Mouse (Mus musculus) CH12.LX (cell line): ENCODE results near the gene Tmem259. TPM values are rescaled to one million over a fixed set of nuclear protein-coding genes. Genes with fewer than 3 reads are reported as not detected.

Experiments used
- DNase-seq: peaks from one replicate; pipeline ENCODE4 v3.0.0-alpha.2; 2013; ENCODE audit errors: extremely low read depth
- H3K27ac ChIP-seq: 2 replicates; pipeline ENCODE4 v1.5.1; 2012; ENCODE audit warnings: low read depth, mild to moderate bottlenecking, control low read depth, moderate library complexity; ENCODE audit not compliant: insufficient read depth
- H3K27me3 ChIP-seq: replicated peaks from 2 replicates; pipeline ENCODE3; 2012; ENCODE audit warnings: inconsistent platforms
- H3K36me3 ChIP-seq, 2 experiments: replicated peaks in 1 of 2; 2 replicates each; pipeline versions ENCODE3 to v1.6.1; 2012; ENCODE audit warnings: inconsistent platforms in 1 of 2, low read length in 1 of 2, mild to moderate bottlenecking in 1 of 2, mixed read lengths in 1 of 2, moderate library complexity in 1 of 2; ENCODE audit not compliant: control insufficient read depth in 1 of 2, insufficient read depth in 1 of 2
- H3K4me1 ChIP-seq, 2 experiments: 2 replicates each; pipeline ENCODE4 v1.6.1; 2012; ENCODE audit warnings: inconsistent platforms in 1 of 2, moderate library complexity in 1 of 2; ENCODE audit not compliant: insufficient read depth in 2 of 2, control insufficient read depth in 1 of 2
- H3K4me2 ChIP-seq: 2 replicates; pipeline ENCODE4 v1.6.1; 2012; ENCODE audit warnings: low read depth, mild to moderate bottlenecking, control low read depth; ENCODE audit not compliant: poor library complexity, insufficient read depth, severe bottlenecking
- H3K4me3 ChIP-seq, 3 experiments: fragments of 150-350 bp in 1 of 3; sonication (generic) in 1 of 3; replicated peaks in 1 of 3; 2 replicates each; pipeline versions ENCODE3 to v1.5.1; 2011 to 2012; ENCODE audit warnings: low read depth in 2 of 3, low read length in 2 of 3, mild to moderate bottlenecking in 2 of 3, moderate library complexity in 2 of 3, control low read depth in 1 of 3, improper control_type of control experiment in 1 of 3, inconsistent platforms in 1 of 3, mixed read lengths in 1 of 3; ENCODE audit not compliant: poor library complexity in 1 of 3
- H3K79me2 ChIP-seq: replicated peaks from 2 replicates; pipeline ENCODE4 v1.6.1; 2012; ENCODE audit warnings: mild to moderate bottlenecking, moderate library complexity; ENCODE audit not compliant: control insufficient read depth, poor library complexity, insufficient read depth, severe bottlenecking; ENCODE audit errors: extremely low read depth
- H3K9ac ChIP-seq: 2 replicates; pipeline ENCODE4 v1.6.1; 2012; ENCODE audit warnings: low read depth, mild to moderate bottlenecking, control low read depth, moderate library complexity; ENCODE audit not compliant: insufficient read depth
- H3K9me3 ChIP-seq: replicated peaks from 2 replicates; pipeline ENCODE3; 2012; ENCODE audit warnings: low read length, inconsistent platforms, mixed read lengths
- BHLHE40 ChIP-seq: IDR thresholded peaks from 2 replicates; pipeline ENCODE4 v1.6.1; 2011; ENCODE audit warnings: mild to moderate bottlenecking, low read depth, low read length, improper control_type of control experiment
- CHD1 ChIP-seq: IDR thresholded peaks from 2 replicates; pipeline ENCODE4 v1.6.1; 2012; ENCODE audit warnings: low read depth, low read length, improper control_type of control experiment, inconsistent platforms
- CHD2 ChIP-seq: IDR thresholded peaks from 2 replicates; pipeline ENCODE4 v1.6.1; 2011; ENCODE audit warnings: low read length, improper control_type of control experiment
- CTCF ChIP-seq, 2 experiments: IDR thresholded peaks in 1 of 2; conservative IDR thresholded peaks in 1 of 2; 2 replicates each; pipeline ENCODE4 v1.5.1; 2011 to 2012; ENCODE audit warnings: low read depth in 2 of 2, low read length in 2 of 2, improper control_type of control experiment in 1 of 2, inconsistent platforms in 1 of 2, mild to moderate bottlenecking in 1 of 2, moderate library complexity in 1 of 2
- E2F4 ChIP-seq: IDR thresholded peaks from 2 replicates; pipeline ENCODE4 v1.6.1; 2011; ENCODE audit warnings: low read depth, low read length, improper control_type of control experiment; ENCODE audit not compliant: insufficient replicate concordance
- ETS1 ChIP-seq: conservative IDR thresholded peaks from 2 replicates; pipeline ENCODE4 v1.6.1; 2012; ENCODE audit warnings: low read depth, mild to moderate bottlenecking, inconsistent platforms, low read length, improper control_type of control experiment, moderate library complexity
- GABPA ChIP-seq: IDR thresholded peaks from 2 replicates; pipeline ENCODE4 v1.6.1; 2012; ENCODE audit warnings: low read depth, low read length, improper control_type of control experiment, inconsistent platforms; ENCODE audit not compliant: insufficient replicate concordance
- HCFC1 ChIP-seq: IDR thresholded peaks from 2 replicates; pipeline ENCODE4 v1.6.1; 2012; ENCODE audit warnings: low read depth, mild to moderate bottlenecking, inconsistent platforms, low read length, improper control_type of control experiment
- IRF4 ChIP-seq: IDR thresholded peaks from 2 replicates; pipeline ENCODE4 v1.6.1; 2014; ENCODE audit warnings: low read depth, mild to moderate bottlenecking, inconsistent platforms, low read length, improper control_type of control experiment
- JUN ChIP-seq: IDR thresholded peaks from 2 replicates; pipeline ENCODE4 v1.6.1; 2011; ENCODE audit warnings: low read depth, mild to moderate bottlenecking, low read length, improper control_type of control experiment, moderate library complexity; ENCODE audit not compliant: insufficient read depth
- JUND ChIP-seq: conservative IDR thresholded peaks from 2 replicates; pipeline ENCODE4 v1.6.1; 2011; ENCODE audit warnings: low read depth, low read length, improper control_type of control experiment
- MAX ChIP-seq: IDR thresholded peaks from 2 replicates; pipeline ENCODE4 v1.6.1; 2011; ENCODE audit warnings: low read length, improper control_type of control experiment
- MXI1 ChIP-seq: IDR thresholded peaks from 2 replicates; pipeline ENCODE4 v1.6.1; 2011; ENCODE audit warnings: mild to moderate bottlenecking, low read depth, low read length, improper control_type of control experiment
- NELFE ChIP-seq: IDR thresholded peaks from 2 replicates; pipeline ENCODE4 v1.6.1; 2011; ENCODE audit warnings: low read depth, low read length, improper control_type of control experiment
- POLR2AphosphoS2 ChIP-seq: IDR thresholded peaks from 2 replicates; pipeline ENCODE4 v1.6.1; 2011; ENCODE audit warnings: low read depth, low read length, improper control_type of control experiment
- RCOR1 ChIP-seq: conservative IDR thresholded peaks from 2 replicates; pipeline ENCODE4 v1.6.1; 2012; ENCODE audit warnings: low read depth, mild to moderate bottlenecking, inconsistent platforms, low read length, improper control_type of control experiment
- SMC3 ChIP-seq: IDR thresholded peaks from 2 replicates; pipeline ENCODE4 v1.6.1; 2011; ENCODE audit warnings: low read depth, low read length, improper control_type of control experiment
- TCF12 ChIP-seq: IDR thresholded peaks from 2 replicates; pipeline ENCODE4 v1.6.1; 2014; ENCODE audit warnings: low read depth, mild to moderate bottlenecking, inconsistent platforms, low read length, improper control_type of control experiment
- UBTF ChIP-seq: IDR thresholded peaks from 2 replicates; pipeline ENCODE4 v1.6.1; 2012; ENCODE audit warnings: low read depth, mild to moderate bottlenecking, inconsistent platforms, low read length, improper control_type of control experiment, moderate library complexity
- USF2 ChIP-seq: conservative IDR thresholded peaks from 2 replicates; pipeline ENCODE4 v1.6.1; 2011; ENCODE audit warnings: low read depth, low read length, improper control_type of control experiment
- ZC3H11A ChIP-seq: IDR thresholded peaks from 2 replicates; pipeline ENCODE4 v1.6.1; 2012; ENCODE audit warnings: low read depth, mild to moderate bottlenecking, inconsistent platforms, low read length, improper control_type of control experiment
- dilution Hi-C: fragments of 300-500 bp; cut with MboI; formaldehyde crosslinking; loops from 2 replicates; pipeline ENCODE4 v1.14.3; 2020; ENCODE audit warnings: low sequenced_read_pairs; ENCODE audit not compliant: extremely low pct_unique_long_range_greater_than_20kb, extremely low pct_ligation_motif_present
- in situ Hi-C: fragments of 300-500 bp; cut with MboI; formaldehyde crosslinking; loops from 3 replicates; pipeline ENCODE4 v1.14.3; 2019; ENCODE audit warnings: low sequenced_read_pairs, low pct_ligation_motif_present, low pct_unique_long_range_greater_than_20kb, mixed read lengths
- polyA plus RNA-seq: library from polyadenylated mRNA; unstranded; fragments of >175 nt; gene quantifications from 2 replicates; pipeline ENCODE4 v1.2.1, GENCODE M21; 2012; ENCODE audit warnings: low read depth; ENCODE audit not compliant: insufficient read length
- total RNA-seq, 2 experiments: library from RNA; depleted of rRNA; stranded (reverse); fragments of 300-350 nt in 1 of 2; fragments of >200 nt in 1 of 2; gene quantifications; 2 replicates each; pipeline ENCODE4 v1.2.3; 2012 to 2014

The Tmem259 gene
- total and polyA plus RNA-seq, 3 experiments, result 50.1 to 84.2 (median 71.7) TPM

- no peaks in the 10 kb centered on the region for H3K27me3 ChIP-seq
- H3K79me2 ChIP-seq, result peaks cover 17% of the 10 kb centered on the region
- no peak overlapping the region for H3K4me2 ChIP-seq
- in situ Hi-C loops, result no loop called here
- H3K27ac ChIP-seq, result no peak overlapping the region
- DNase-seq, result no peak
- peaks cover 29 to 61% of the 10 kb centered on the region in 2 experiments for H3K4me1 ChIP-seq
- H3K9me3 ChIP-seq, result no peaks in the 10 kb centered on the region
- H3K36me3 ChIP-seq, result peaks cover 16 to 34% of the 10 kb centered on the region in 2 experiments
- dilution Hi-C loops, result no loop called here
- H3K4me3 ChIP-seq, result no peak overlapping the region
- no peak overlapping the region for H3K9ac ChIP-seq
- no peak for TF ChIP-seq RCOR1
- no peak for TF ChIP-seq HCFC1
- no peak for TF ChIP-seq CTCF (conservative IDR thresholded peaks at IDR 0.05 in 1 of 2, IDR thresholded peaks at IDR 0.05 in 1 of 2; ENCODE audit: low read depth in 2 of 2, low read length in 2 of 2)
- TF ChIP-seq CHD2, result no peak
- TF ChIP-seq MAX, result no peak
- TF ChIP-seq UBTF, result no peak
- no peak for TF ChIP-seq JUN
- no peak for TF ChIP-seq MXI1
- TF ChIP-seq GABPA, result no peak
- no peak for TF ChIP-seq BHLHE40
- TF ChIP-seq NELFE, result no peak
- no peak for TF ChIP-seq JUND
- no peak for TF ChIP-seq IRF4
- no peak for TF ChIP-seq E2F4
- TF ChIP-seq USF2, result no peak
- TF ChIP-seq POLR2AphosphoS2, result no peak; the same call in 1 of the 2 replicates
- TF ChIP-seq ETS1, result no peak
These were observed 27.4 kb downstream of the Tmem259 start for GRCm38 (mm10) chr10:79956643-79957154.

GRCm38 (mm10) chr10:79955691-79956090 lies 28.4 kb downstream of the Tmem259 start:
- peaks cover 23 to 52% of the 10 kb centered on the region in 2 experiments for H3K4me1 ChIP-seq
- H3K27me3 ChIP-seq, result no peaks in the 10 kb centered on the region
- no peak overlapping the region for H3K4me3 ChIP-seq
- H3K4me2 ChIP-seq, result no peak overlapping the region
- peaks cover 7% of the 10 kb centered on the region for H3K79me2 ChIP-seq
- TF ChIP-seq TCF12, result no peak
- TF ChIP-seq CHD1, result no peak
- TF ChIP-seq SMC3, result no peak
- TF ChIP-seq ZC3H11A, result no peak
- TF ChIP-seq POLR2AphosphoS2, result peak; percentile 5; the same call in 1 of the 2 replicates
- no peak for TF ChIP-seq HCFC1
- TF ChIP-seq USF2, result no peak
- no peaks in the 10 kb centered on the region for H3K9me3 ChIP-seq
- in situ Hi-C loops, result no loop called here
- DNase-seq, result no peak
- peaks cover 23 to 36% of the 10 kb centered on the region in 2 experiments for H3K36me3 ChIP-seq
- no peak overlapping the region for H3K9ac ChIP-seq
- dilution Hi-C loops, result no loop called here
- peak overlapping the region; percentile 53 for H3K27ac ChIP-seq
